Mouse (Mus musculus) forebrain, embryonic 14.5 days (tissue): ENCODE measurements around the gene Abca5. TPM values are rescaled to one million over a fixed set of nuclear protein-coding genes. Genes with fewer than 3 reads are reported as not detected.
A peak's percentile ranks its signal among the peaks of the same experiment; 100 is the strongest.

Experiments used
- ATAC-seq: fragments of 200-750 bp; cut with Nextera tagmentation; 2 replicates; pipeline ENCODE4 v1.8.0; 2017; ENCODE audit warnings: mild to moderate bottlenecking, moderate library complexity
- DNase-seq: peaks from one replicate; pipeline ENCODE4 v3.0.0-alpha.2; 2015; ENCODE audit warnings: low spot score
- H3K27ac ChIP-seq: fragments of 300-500 bp; sonication (generic); 2 replicates; pipeline ENCODE4 v1.5.1; 2014; ENCODE audit warnings: low read depth, mild to moderate bottlenecking, control low read depth, low read length, moderate library complexity
- H3K27me3 ChIP-seq: fragments of 300-500 bp; sonication (generic); replicated peaks from 2 replicates; pipeline ENCODE4 v1.6.1; 2014; ENCODE audit warnings: low read length, control low read depth, mixed read lengths; ENCODE audit not compliant: control insufficient read depth, insufficient read depth
- H3K36me3 ChIP-seq: fragments of 300-500 bp; sonication (generic); 2 replicates; pipeline ENCODE4 v1.6.1; 2014; ENCODE audit warnings: low read length, control low read depth; ENCODE audit not compliant: control insufficient read depth, insufficient read depth
- H3K4me1 ChIP-seq: fragments of 300-500 bp; sonication (generic); 2 replicates; pipeline ENCODE4 v1.6.1; 2014; ENCODE audit warnings: antibody characterized with exemption, low read length, control low read depth; ENCODE audit not compliant: control insufficient read depth, insufficient read depth
- H3K4me2 ChIP-seq: fragments of 300-500 bp; sonication (generic); 2 replicates; pipeline ENCODE4 v1.6.1; 2014; ENCODE audit warnings: mild to moderate bottlenecking, control low read depth, low read length
- H3K4me3 ChIP-seq: fragments of 300-500 bp; sonication (generic); 2 replicates; pipeline ENCODE4 v1.5.1; 2014; ENCODE audit warnings: low read depth, low read length, control low read depth
- H3K9ac ChIP-seq: fragments of 300-500 bp; sonication (generic); 2 replicates; pipeline ENCODE4 v1.6.1; 2014; ENCODE audit warnings: mild to moderate bottlenecking, low read length, control low read depth, moderate library complexity
- H3K9me3 ChIP-seq: fragments of 300-500 bp; sonication (generic); replicated peaks from 2 replicates; pipeline ENCODE4 v1.6.1; 2016; ENCODE audit warnings: low read length, control low read depth, mixed read lengths; ENCODE audit not compliant: control insufficient read depth
- WGBS: fragments of 180-500 bp; shearing (Covaris S2); extraction: QIAGEN DNeasy Blood & Tissue Kit; methylation state at CpG from one replicate; pipeline ENCODE4 v1.1.7; 2014; 5-methylcytosine and 5-hydroxymethylcytosine counted together
- polyA plus RNA-seq: library from polyadenylated mRNA; unstranded; fragments of >200 nt; fragmentation: Nextera tagmentation; extraction: Ambion mirVana; gene quantifications from 2 replicates; pipeline ENCODE4 v1.2.1, GENCODE M21; 2014

The Abca5 gene
- polyA plus RNA-seq, 1 experiment from 2014 or later, result 11.6 TPM

- DNase-seq, result peak; percentile 76
Measured at GRCm38 (mm10) chr11:110330093-110330492, 7.4 kb downstream of the Abca5 start.

GRCm38 (mm10) chr11:110322266-110322665 is 15.2 kb downstream of the Abca5 start:
- H3K9me3 ChIP-seq, result no peaks in the 10 kb centered on the region
- H3K4me3 ChIP-seq, result no peak overlapping the region
- no peak for DNase-seq
- 40% methylated on average over 8 of the region's 8 CpGs for WGBS
- H3K27ac ChIP-seq, result no peak overlapping the region
- no peak for ATAC-seq
- no peak overlapping the region for H3K9ac ChIP-seq
- H3K4me2 ChIP-seq, result no peak overlapping the region
- peaks cover 4% of the 10 kb centered on the region; the same call in 1 of the 2 replicates for H3K36me3 ChIP-seq
- no peaks in the 10 kb centered on the region for H3K27me3 ChIP-seq
- H3K4me1 ChIP-seq, result no peaks in the 10 kb centered on the region

More at GRCm38 (mm10) chr11:110330093-110330492, 7.4 kb downstream of the Abca5 start:
- Histone ChIP-seq H3K4me2 (no peak overlapping the region), H3K36me3 (no peaks in the 10 kb centered on the region), H3K27me3 (no peaks in the 10 kb centered on the region), H3K9me3 (no peaks in the 10 kb centered on the region), H3K27ac (no peak overlapping the region), H3K4me1 (no peaks in the 10 kb centered on the region), H3K9ac (no peak overlapping the region), H3K4me3 (no peak overlapping the region)
- no peak for ATAC-seq
- WGBS, result 80% methylated on average over 6 of the region's 6 CpGs

DNA sequence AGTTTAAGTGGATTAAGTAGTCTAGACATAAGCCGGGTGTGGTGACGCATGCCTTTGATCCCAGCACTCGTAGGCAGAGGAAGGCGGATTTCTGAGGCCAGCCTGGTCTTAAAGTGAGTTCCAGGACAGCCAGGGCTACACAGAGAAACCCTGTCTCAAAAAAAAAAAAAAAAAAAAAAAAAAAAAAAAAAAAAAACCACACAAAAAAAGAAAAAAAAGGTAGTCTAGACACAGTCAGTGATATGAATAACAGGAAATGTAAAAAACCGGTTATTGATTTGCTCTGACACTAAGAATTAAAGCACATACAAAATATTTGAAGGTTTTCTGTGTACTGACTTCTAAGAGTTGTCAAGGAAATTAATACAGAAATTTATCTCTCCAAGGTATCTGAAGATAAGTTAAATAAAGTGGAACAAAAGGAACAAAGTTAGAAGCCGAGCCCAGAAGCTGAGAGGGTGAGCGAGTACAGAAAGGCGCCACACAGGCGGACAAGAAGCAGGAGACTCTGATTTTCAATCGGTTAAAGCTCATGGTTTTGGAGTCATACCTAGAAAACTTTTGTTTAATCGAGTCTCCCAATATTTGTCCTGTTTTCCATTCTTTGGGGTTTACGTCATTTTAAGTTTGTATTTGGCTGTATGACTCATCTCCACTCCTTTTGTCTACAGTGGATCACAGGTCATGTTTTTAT is 30.9 kb downstream of the Abca5 start:
- WGBS, result 89% methylated on average over 12 of the region's 12 CpGs
- DNase-seq, result no peak
- H3K4me2 ChIP-seq, result no peak overlapping the region
- H3K27me3 ChIP-seq, result no peaks in the 10 kb centered on the region
- H3K9me3 ChIP-seq, result no peaks in the 10 kb centered on the region
- no peak overlapping the region for H3K27ac ChIP-seq
- H3K4me1 ChIP-seq, result no peaks in the 10 kb centered on the region
- no peaks in the 10 kb centered on the region for H3K36me3 ChIP-seq
- no peak overlapping the region for H3K4me3 ChIP-seq
- no peak overlapping the region for H3K9ac ChIP-seq
- ATAC-seq, result no peak

- Histone ChIP-seq H3K9me3 (no peaks in the 10 kb centered on the region), H3K9ac (no peak overlapping the region), H3K36me3 (no peaks in the 10 kb centered on the region), H3K27me3 (no peaks in the 10 kb centered on the region), H3K4me1 (no peaks in the 10 kb centered on the region), H3K27ac (no peak overlapping the region), H3K4me3 (no peak overlapping the region), H3K4me2 (no peak overlapping the region)
- ATAC-seq (no peak), DNase-seq (no peak)
- 24% methylated on average over 3 of the region's 3 CpGs for WGBS
Measured at GRCm38 (mm10) chr11:110303411-110303810, 34.1 kb downstream of the Abca5 start.

GRCm38 (mm10) chr11:110297917-110298533 is 39.5 kb downstream of the Abca5 start:
- H3K4me2 ChIP-seq, result no peak overlapping the region
- no peak for DNase-seq
- H3K4me1 ChIP-seq, result no peaks in the 10 kb centered on the region
- WGBS, result 85% methylated on average over 13 of the region's 13 CpGs
- no peaks in the 10 kb centered on the region for H3K27me3 ChIP-seq
- H3K9me3 ChIP-seq, result no peaks in the 10 kb centered on the region
- H3K36me3 ChIP-seq, result no peaks in the 10 kb centered on the region
- no peak overlapping the region for H3K27ac ChIP-seq
- H3K4me3 ChIP-seq, result no peak overlapping the region
- no peak for ATAC-seq
- no peak overlapping the region for H3K9ac ChIP-seq

DNA sequence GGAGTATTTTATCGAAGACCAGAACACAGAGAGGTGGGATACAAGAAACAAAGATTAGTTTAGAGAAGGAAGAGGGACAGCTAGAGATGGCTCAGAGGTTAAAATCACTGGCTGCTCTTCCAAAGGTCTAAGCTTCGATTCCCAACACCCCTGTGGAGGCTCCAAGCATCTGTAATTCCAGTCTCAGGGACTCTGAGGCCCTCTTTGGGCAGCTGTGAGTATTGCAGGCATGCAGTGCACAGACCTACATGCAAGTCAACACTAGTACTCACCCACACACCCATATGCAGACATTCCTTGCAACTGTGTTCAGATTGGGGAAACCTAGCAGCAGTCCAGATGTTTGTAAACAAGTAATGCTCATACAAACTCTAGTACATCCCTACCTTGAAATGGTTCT is 46.9 kb downstream of the Abca5 start:
- H3K27ac ChIP-seq, result no peak overlapping the region
- H3K27me3 ChIP-seq, result no peaks in the 10 kb centered on the region
- H3K9ac ChIP-seq, result no peak overlapping the region
- H3K36me3 ChIP-seq, result peaks cover 2% of the 10 kb centered on the region; the same call in 1 of the 2 replicates
- DNase-seq (no peak), ATAC-seq (no peak)
- 73% methylated on average over 2 of the region's 2 CpGs for WGBS
- H3K4me1 ChIP-seq, result no peaks in the 10 kb centered on the region
- H3K4me2 ChIP-seq, result no peak overlapping the region
- H3K4me3 ChIP-seq, result no peak overlapping the region
- H3K9me3 ChIP-seq, result no peaks in the 10 kb centered on the region

DNA sequence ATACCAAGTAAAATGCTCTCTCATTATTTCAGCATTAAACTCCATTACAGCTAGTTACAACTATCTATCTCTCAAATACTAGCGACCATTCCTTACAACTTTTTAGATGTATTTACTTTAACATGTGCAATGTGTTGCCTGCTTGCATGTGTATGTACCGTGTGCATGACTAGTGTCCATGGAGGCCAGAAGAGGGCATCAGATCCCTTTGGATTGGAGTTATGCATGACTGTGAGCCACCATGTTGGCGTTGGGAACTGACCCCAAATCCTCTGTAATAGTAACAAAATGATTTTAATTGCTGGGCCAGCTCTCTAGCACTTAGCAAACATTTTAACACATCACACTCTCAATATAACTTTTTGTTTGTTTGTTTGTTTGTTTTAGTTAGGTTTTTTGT is 49.1 kb downstream of the Abca5 start:
- no peaks in the 10 kb centered on the region for H3K4me1 ChIP-seq
- 82% methylated on average over 3 of the region's 3 CpGs for WGBS
- no peak for ATAC-seq

DNA sequence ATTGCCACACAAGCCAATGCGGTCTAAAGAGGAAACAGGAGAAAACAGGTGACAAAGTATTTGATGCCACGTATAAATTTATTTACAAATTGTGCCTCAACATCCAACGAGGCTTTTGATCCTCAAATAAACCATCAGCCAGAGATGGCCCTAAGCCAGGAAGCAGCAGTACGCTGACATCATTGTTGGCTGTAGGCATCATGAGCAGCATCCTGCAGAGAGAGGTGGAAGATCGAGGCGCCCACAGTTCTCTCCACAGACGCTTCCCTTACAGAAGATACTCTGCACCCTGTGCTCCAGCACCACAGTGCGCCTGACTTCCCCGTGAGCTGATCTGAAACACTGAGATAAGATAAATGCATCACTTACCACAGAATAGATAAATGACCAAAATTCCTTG is 49.8 kb downstream of the Abca5 start:
- 64% methylated on average over 9 of the region's 9 CpGs for WGBS
- Histone ChIP-seq H3K36me3 (peaks cover 2% of the 10 kb centered on the region; the same call in 1 of the 2 replicates), H3K4me2 (no peak overlapping the region), H3K27ac (no peak overlapping the region), H3K9ac (no peak overlapping the region), H3K9me3 (no peaks in the 10 kb centered on the region), H3K4me1 (no peaks in the 10 kb centered on the region), H3K4me3 (no peak overlapping the region), H3K27me3 (no peaks in the 10 kb centered on the region)
- DNase-seq (peak; percentile 46), ATAC-seq (no peak)

More for the DNA sequence above, 49.1 kb downstream of the Abca5 start:
- Histone ChIP-seq H3K4me3 (no peak overlapping the region), H3K9me3 (no peaks in the 10 kb centered on the region), H3K36me3 (peaks cover 2% of the 10 kb centered on the region; the same call in 1 of the 2 replicates), H3K27me3 (no peaks in the 10 kb centered on the region), H3K4me2 (no peak overlapping the region), H3K9ac (no peak overlapping the region), H3K27ac (no peak overlapping the region)
- no peak for DNase-seq

GRCm38 (mm10) chr11:110286331-110286730 is 51.2 kb downstream of the Abca5 start:
- Histone ChIP-seq H3K27me3 (no peaks in the 10 kb centered on the region), H3K36me3 (no peaks in the 10 kb centered on the region; the same call in 1 of the 2 replicates), H3K4me3 (no peak overlapping the region), H3K4me2 (no peak overlapping the region), H3K4me1 (no peaks in the 10 kb centered on the region), H3K9me3 (no peaks in the 10 kb centered on the region), H3K9ac (no peak overlapping the region), H3K27ac (no peak overlapping the region)
- WGBS, result 80% methylated on average over 3 of the region's 3 CpGs
- DNase-seq (no peak), ATAC-seq (no peak)
